Mouse (Mus musculus) gastrocnemius, adult 18-20 months (tissue): ENCODE results near the gene Erp27. TPM values are rescaled to one million over a fixed set of nuclear protein-coding genes. Genes with fewer than 3 reads are reported as not detected.
"Not testable (repeated sequence)": the region's sequence is repeated elsewhere in the genome, so short reads cannot be mapped to it uniquely, and the experiment has no call there.

ENCODE experiments used
- DNase-seq: peaks from one replicate; pipeline ENCODE4 v3.0.0; 2021; ENCODE audit warnings: low spot score
- total RNA-seq, 2 experiments: library from RNA; stranded (reverse); gene quantifications; 2 replicates each; pipeline ENCODE4 v1.2.3; 2021

Gene Erp27
- total RNA-seq, 2 experiments from 2014 or later, result not detected

DNA sequence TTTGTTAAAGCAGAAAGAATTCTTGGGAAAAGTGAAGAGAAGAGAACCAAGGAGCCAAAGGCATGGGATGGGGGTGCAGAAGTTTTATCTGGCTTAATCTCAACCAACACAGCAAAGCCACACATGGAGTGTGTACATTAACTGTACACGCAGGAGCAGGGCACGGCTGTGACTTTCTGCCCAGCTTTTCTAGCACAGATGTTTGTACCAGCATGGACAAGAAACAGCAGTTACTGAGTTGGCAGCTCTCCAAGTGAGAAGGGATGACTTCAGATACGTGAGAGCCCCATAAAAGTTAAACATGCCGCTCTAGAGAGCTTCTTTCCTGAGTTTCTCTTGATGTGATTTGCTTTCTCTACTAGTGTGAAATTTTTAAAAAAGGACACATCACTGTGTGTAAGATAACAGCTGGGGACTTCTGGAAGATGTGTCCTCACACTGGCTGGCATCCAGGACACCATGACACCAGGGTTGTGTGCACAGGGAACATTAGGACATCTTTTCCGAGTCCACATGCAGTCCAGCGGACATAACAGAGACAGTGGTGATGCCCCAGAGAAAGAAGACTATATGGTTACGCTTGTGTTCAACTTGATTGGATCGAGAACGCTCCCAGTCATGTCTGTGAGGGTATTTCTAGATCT, 11.6 kb downstream of the Erp27 start:
- no peak for DNase-seq

- peak; percentile 51 for DNase-seq
These were observed 15.1 kb downstream of the Erp27 start for GRCm38 (mm10) chr6:136906937-136907293.

GRCm38 (mm10) chr6:136906283-136906936, 15.6 kb downstream of the Erp27 start:
- no peak for DNase-seq

GRCm38 (mm10) chr6:136903885-136904470, 18.0 kb downstream of the Erp27 start:
- no peak for DNase-seq

- no peak for DNase-seq
These were observed 19.5 kb downstream of the Erp27 start for GRCm38 (mm10) chr6:136902527-136902926.

DNA sequence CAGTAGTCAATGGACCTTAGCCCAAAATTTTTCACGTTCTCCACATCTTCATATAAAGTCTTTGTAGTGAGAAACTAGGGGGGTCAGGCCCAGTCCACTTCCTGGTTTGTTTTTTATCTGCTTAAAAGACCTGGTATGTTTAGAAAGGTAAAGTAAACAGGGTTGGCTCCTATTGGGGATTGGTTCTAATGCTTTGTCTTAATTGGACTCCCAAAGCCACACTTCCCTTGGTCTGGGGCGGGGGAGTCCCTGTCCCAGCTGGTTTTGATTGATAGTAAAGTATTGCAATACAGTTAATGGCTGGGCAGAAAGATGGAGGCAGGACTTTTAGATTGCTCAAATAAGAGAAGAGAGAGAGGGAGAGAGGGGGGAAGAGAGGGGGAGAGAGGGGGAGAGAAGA, 21.0 kb downstream of the Erp27 start:
- no peak for DNase-seq

DNA sequence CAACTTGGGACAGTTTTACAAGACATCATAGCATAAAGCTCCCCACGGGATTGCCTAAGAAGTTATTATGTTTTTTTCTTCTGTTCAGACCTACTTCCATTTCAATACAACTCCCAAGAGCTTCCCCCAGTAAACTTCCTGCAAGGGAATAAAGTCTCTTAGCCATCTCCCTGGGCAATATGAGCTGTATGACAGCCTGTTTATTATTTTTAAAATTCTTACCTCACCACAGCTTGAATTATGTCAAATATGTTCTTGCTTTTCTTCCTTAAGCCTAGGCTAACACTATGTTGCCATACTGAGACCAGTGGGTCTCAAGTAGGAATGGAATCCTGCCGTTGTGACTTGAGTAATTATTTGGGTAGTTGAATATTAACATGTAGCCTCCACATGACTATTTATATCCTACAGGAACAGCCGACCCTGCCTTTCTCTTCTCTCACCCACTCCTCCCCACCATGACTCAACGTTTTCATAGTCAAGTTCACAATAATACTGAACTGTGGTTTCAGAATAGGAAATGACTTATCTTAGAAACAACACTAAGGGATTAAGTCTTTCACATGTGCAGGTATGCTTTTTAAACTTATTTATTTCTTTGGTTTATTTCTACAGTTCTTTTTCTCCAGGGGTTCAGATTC, 21.5 kb downstream of the Erp27 start:
- no peak for DNase-seq

DNA sequence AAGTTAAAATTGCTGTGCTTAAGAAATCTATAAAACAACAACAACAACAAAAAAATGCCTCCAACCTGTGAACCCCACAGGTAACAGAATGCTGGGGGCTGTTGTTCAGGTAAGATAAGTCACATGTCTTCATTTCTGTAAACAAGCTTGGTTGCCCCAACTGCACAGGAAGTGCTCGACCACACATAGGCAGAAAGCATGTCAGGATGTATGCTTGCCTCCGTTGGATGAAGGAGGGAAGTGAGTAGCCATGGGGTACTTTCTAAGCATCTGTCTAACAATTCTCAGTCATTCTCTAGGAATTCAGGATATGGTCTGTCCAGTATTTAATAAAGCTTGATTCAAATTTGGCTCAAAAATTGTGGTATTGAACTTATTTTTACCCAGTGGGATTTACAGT, 23.0 kb downstream of the Erp27 start:
- no peak for DNase-seq

DNA sequence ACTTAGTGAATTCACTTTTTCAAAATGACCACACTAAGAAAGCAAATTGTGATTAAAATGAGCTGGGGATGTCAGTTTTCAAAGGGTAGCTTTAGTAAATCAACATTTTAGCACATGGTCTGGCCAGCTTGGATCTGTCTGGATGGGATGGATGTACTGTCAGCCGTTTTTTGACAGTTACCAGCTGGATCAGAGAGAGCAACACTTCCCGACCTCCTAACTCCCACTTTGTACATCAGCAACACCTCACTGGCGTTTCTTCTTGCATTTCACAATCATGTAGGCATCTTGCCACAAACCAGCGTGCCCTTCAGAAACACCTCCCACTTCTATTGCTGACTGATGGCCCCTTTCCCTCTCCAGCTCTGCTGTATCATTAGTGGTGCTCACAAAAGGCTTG, 23.8 kb downstream of the Erp27 start:
- DNase-seq, result no peak

- DNase-seq, result peak; percentile 25
These were observed 24.2 kb downstream of the Erp27 start for GRCm38 (mm10) chr6:136897789-136898188.

DNA sequence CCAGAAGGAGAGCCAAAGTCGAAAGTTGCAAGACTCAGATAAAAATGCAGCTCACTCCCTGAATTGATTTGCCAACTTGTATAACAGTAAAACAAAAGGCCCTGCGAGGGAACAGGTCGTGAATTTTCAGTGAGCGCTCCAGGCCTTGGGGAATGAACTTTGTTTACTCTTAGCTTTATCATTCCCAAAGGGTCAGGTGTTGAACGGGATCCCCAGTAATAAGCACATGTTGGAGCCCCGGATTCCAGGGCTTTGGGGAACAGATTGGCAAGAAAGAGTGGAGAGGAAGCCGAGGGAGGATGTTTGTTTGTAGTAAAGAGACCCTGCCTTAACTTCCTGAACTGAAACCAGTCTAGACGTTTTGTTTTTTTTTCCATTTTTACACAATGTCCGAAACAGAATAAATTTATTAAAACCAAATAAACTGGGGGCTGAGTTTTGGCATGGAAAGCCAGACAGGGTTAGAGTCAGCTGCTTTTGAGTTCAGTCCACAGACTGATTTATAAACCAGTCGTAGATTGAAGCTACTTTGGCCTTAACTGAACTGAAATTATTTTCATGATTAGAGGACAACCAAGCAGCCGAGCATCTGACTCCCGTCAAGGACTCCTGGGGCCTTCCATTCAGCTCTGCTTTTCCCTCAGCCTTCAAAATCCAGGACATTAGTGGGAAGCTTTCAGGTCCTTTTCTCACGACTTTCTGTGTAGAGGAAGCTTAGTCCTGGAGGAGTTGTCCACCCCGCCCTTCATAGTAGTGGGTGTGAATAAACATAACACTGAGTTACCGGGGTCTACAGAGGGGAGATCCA, 27.2 kb downstream of the Erp27 start:
- DNase-seq, result peak; percentile 25

- no peak for DNase-seq
These were observed 30.0 kb downstream of the Erp27 start for GRCm38 (mm10) chr6:136892002-136892401.

DNA sequence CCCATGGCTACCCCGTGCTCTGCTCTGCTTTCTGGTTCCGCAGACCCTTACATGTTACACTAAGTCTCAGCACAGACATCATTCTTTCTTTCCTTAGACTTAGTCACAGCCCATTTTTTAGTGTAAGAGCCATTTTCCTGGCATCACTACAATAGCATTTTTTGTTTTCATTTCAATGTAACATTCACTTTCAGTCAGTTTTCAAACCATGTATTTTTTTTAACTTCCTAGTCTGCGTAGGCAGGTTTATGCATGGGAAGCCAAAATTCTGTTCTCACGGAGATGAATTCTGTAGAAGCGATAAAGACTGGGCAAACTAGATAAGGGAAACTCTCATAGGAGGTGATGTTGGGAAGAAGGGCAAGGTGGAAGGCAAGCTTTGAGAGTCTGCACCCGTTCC, 32.4 kb downstream of the Erp27 start:
- DNase-seq, result no peak

- DNase-seq, result no peak
These were observed 32.9 kb downstream of the Erp27 start for GRCm38 (mm10) chr6:136889067-136889466.

GRCm38 (mm10) chr6:136887854-136888253, 34.1 kb downstream of the Erp27 start:
- DNase-seq, result peak; percentile 53

DNA sequence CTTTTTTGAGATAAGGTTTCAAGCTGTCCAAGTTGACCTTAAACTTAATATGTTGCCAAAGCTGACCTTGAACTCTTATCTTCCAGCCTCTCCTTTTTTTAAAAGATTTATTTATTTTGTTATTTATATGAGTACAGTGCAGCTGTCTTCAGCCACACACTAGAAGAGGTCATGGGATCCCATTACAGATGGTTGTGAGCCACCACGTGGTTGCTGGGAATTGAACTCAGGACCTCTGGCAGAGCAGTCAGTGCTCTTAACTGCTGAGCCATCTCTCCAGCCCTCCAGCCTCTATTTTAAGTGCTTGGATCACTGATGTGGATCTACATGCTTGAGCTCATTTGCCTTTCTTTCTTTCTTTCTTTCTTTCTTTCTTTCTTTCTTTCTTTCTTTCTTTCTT, 37.2 kb downstream of the Erp27 start:
- DNase-seq, result not testable (repeated sequence)

DNA sequence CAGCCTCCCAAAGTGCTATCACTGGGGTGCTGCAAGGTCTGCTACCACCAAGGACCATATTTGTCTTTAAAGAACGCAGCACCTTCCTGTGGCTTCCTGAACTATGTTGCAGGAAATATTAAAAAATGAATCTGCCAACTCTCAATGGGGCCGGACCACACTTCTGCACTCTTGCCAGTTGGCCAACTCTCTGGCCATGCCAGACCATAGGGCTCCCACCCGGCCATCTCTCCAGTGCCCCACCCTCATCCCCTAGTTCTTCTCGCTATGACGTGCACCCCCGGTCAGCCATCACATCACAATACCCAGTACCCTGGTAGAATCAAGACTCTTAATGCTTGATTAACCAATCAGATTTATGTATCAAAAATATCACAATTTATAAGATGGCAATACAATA, 38.0 kb downstream of the Erp27 start:
- DNase-seq, result no peak

GRCm38 (mm10) chr6:136883431-136883915, 38.5 kb downstream of the Erp27 start:
- DNase-seq, result peak; percentile 32

DNA sequence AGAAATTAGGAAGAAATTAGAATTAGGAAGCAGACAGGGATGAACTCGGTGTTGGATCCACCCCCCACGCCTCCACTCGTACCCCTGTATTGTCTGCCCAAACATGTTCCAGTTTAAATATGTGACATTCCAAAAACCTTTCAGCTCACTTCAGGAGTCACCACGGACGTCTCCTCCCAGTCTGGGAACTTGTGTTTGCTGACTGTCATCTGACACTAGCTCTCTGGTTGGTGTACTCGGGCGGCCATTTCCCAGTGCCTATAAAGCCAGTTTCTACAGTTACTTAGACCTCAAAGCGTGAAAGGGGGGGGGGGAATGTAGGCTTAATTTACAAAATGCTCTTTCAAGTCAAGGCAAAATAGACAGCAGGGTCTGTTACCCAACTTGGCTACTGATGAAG, 40.3 kb downstream of the Erp27 start:
- no peak for DNase-seq

DNA sequence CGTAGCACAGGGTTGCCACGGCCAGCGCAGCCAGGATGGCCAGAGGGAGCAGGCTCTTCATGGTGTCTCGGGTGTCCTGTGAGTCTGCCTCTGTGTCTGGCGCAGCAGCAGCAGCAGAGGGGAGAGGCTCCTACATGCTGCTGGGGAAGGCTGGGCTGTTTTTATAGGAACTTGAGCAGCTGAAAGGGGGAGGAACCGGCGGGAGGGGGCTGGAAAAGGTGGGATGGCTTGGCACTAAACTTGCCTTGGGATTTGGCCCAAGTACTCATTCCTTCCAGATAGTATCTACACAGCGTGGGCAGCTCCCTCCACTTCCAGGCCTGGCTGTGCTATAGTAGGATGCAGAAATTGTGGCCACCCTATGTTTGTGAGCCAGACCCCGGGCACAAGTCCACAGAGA, 46.3 kb downstream of the Erp27 start, which contains the start of gene Mgp:
Gene Mgp (minus strand): TSS at position 154 of the 400 bp plus-strand sequence.
- peak; percentile 28 for DNase-seq

- no peak for DNase-seq
These were observed 47.4 kb downstream of the Erp27 start for GRCm38 (mm10) chr6:136874599-136874998.
